Mouse (Mus musculus) stomach, embryonic 14.5 days (tissue): ENCODE measurements around the gene Ascc3. TPM values are rescaled to one million over a fixed set of nuclear protein-coding genes. Genes with fewer than 3 reads are reported as not detected.

ENCODE experiments used
- ATAC-seq: fragments of 200-750 bp; cut with Nextera tagmentation; 2 replicates; pipeline ENCODE4 v1.8.0; 2017; ENCODE audit warnings: low read depth, moderate TSS enrichment; ENCODE audit not compliant: insufficient number of reproducible peaks, insufficient read depth, low FRiP score
- H3K27ac ChIP-seq: fragments of 300-500 bp; sonication (generic); 2 replicates; pipeline ENCODE4 v1.5.1; 2014; ENCODE audit warnings: mild to moderate bottlenecking, low read length, moderate library complexity, mixed read lengths
- H3K27me3 ChIP-seq: fragments of 300-500 bp; sonication (generic); 2 replicates; pipeline ENCODE4 v1.6.1; 2014; ENCODE audit warnings: low read length, control low read depth, mixed read lengths; ENCODE audit not compliant: control insufficient read depth, insufficient read depth
- H3K36me3 ChIP-seq: fragments of 300-500 bp; sonication (generic); 2 replicates; pipeline ENCODE4 v1.6.1; 2014; ENCODE audit warnings: mild to moderate bottlenecking, control low read depth, low read length, moderate library complexity, mixed read lengths; ENCODE audit not compliant: control insufficient read depth, insufficient read depth
- H3K4me1 ChIP-seq: fragments of 300-500 bp; sonication (generic); 2 replicates; pipeline ENCODE4 v1.6.1; 2014; ENCODE audit warnings: low read length, control low read depth, mixed read lengths; ENCODE audit not compliant: control insufficient read depth, insufficient read depth
- H3K4me2 ChIP-seq: fragments of 300-500 bp; sonication (generic); replicated peaks from 2 replicates; pipeline ENCODE4 v1.6.1; 2014; ENCODE audit warnings: low read depth, low read length, control low read depth
- H3K4me3 ChIP-seq: fragments of 300-500 bp; sonication (generic); 2 replicates; pipeline ENCODE4 v1.5.1; 2014; ENCODE audit warnings: low read depth, low read length, control low read depth
- H3K9ac ChIP-seq: fragments of 300-500 bp; sonication (generic); replicated peaks from 2 replicates; pipeline ENCODE4 v1.6.1; 2014; ENCODE audit warnings: low read depth, mild to moderate bottlenecking, control low read depth, low read length, moderate library complexity, mixed read lengths
- H3K9me3 ChIP-seq: fragments of 300-500 bp; sonication (generic); 2 replicates; pipeline ENCODE4 v1.6.1; 2016; ENCODE audit warnings: low read depth, low read length, control low read depth; ENCODE audit not compliant: control insufficient read depth
- WGBS: fragments of 180-500 bp; shearing (Covaris S2); extraction: QIAGEN DNeasy Blood & Tissue Kit; methylation state at CpG from one replicate; pipeline ENCODE4 v1.1.7; 2014; 5-methylcytosine and 5-hydroxymethylcytosine counted together
- polyA plus RNA-seq: library from polyadenylated mRNA; unstranded; fragments of >200 nt; fragmentation: Nextera tagmentation; extraction: Ambion mirVana; gene quantifications from 2 replicates; pipeline ENCODE4 v1.2.1, GENCODE M21; 2014

Ascc3 gene
- polyA plus RNA-seq: 38.7 and 39.1 TPM in 2 replicates

DNA sequence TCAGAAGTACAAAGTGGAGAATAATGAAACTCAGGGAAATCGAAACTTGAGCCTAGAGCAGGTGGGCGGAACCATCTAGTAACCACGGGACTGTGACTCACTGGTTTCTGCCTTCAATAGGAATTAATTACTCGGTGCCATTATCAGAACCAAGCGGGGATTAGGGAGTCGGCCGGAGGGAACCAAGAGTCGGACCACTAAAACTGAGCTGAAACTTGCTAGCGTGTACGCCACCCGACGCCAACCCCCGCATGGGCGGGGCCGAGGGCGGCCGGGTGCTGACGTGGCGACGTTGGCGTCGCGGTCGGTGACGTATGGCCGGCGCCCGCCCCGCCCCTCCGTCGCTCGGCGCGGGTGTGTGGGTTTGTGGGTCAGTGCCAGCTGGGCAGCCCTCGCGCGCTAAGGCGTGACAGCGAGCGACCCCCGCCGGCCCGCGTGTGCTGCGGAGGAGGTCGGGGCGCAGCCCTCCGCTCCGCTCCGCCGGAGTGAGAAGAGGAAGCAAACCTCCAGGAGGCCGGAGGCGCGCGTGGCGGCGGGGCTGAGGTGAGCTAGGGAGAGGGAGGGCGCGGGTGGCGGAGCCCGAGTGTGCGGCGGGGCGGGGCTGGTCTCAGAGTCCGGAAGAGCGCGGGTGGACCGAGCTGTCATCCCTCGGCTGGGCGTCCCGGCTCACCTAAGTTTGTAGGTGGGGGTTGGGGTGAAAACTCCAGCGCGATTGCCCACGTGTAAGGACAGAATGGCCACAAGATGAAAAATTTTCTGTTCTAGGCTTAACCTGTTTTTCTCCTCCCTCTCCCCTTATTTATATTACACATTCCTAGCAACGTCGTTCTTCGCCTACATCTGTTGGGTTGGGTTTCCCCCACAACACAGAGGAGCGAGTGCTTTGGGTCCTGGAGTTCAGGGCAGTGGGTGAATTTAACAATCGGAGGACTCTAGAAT lies at the start of gene Ascc3:
TSS of gene Ascc3 (plus strand) at position 315 of the 939 bp plus-strand sequence.
- H3K4me3 ChIP-seq: peak within 1 kb of the TSS; percentile 67
- ATAC-seq: peak; percentile 98
- no peaks in the 10 kb centered on the region for H3K9me3 ChIP-seq
- H3K9ac ChIP-seq: peak within 1 kb of the TSS; percentile 63
- H3K27ac ChIP-seq: peak within 1 kb of the TSS; percentile 89
- H3K4me1 ChIP-seq: no peaks in the 10 kb centered on the region
- peak within 1 kb of the TSS; percentile 48 for H3K4me2 ChIP-seq
- no peaks in the 10 kb centered on the region for H3K36me3 ChIP-seq
- no peaks in the 10 kb centered on the region for H3K27me3 ChIP-seq
- under 1% methylated on average over 70 of the region's 79 CpGs for WGBS

GRCm38 (mm10) chr10:50584721-50585120 lies 7.7 kb upstream of the Ascc3 start:
- Histone ChIP-seq H3K9ac (no peak overlapping the region), H3K36me3 (no peaks in the 10 kb centered on the region), H3K9me3 (no peaks in the 10 kb centered on the region), H3K4me3 (no peak overlapping the region), H3K4me2 (no peak overlapping the region), H3K27ac (no peak overlapping the region), H3K27me3 (no peaks in the 10 kb centered on the region), H3K4me1 (no peaks in the 10 kb centered on the region)
- ATAC-seq: peak; percentile 61; the same call in 1 of the 2 replicates
- 71% methylated on average over 1 of the region's 1 CpGs for WGBS

DNA sequence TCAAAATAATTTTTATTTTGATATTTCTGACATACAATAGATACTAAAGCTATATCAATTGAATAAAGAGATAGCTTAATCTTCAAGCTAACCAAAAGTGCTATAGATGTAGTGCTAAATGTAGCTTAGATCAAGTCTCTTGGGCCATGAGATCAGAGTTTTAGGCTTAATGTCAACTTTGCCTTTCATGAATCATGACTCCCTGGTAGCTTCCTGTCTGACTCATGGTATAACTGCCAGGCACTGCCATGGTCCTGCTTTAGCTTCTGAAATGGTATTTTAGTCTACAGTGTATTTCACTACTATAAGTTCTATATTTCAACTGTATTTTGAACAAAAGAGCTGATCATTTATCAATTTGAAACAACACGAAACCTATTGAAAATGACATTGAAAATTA lies 5.9 kb upstream of the Ascc3 start:
- ATAC-seq: no peak
- WGBS: 86% methylated on average over 1 of the region's 1 CpGs

GRCm38 (mm10) chr10:50593371-50593770 lies 902 bp downstream of the Ascc3 start:
- no peak for ATAC-seq
- Histone ChIP-seq H3K9me3 (no peaks in the 10 kb centered on the region), H3K4me3 (peak overlapping the region; percentile 67), H3K9ac (0 out of 2 replicates have a peak overlapping the region, but pooled peaks have one; percentile 63), H3K27ac (no peak overlapping the region; the same call in 1 of the 2 replicates), H3K4me1 (no peaks in the 10 kb centered on the region), H3K4me2 (peak overlapping the region; percentile 48), H3K36me3 (no peaks in the 10 kb centered on the region), H3K27me3 (no peaks in the 10 kb centered on the region)
- WGBS: 77% methylated on average over 12 of the region's 12 CpGs

More for the DNA sequence above, 5.9 kb upstream of the Ascc3 start:
- Histone ChIP-seq H3K9me3 (no peaks in the 10 kb centered on the region), H3K4me1 (no peaks in the 10 kb centered on the region), H3K4me3 (no peak overlapping the region), H3K9ac (no peak overlapping the region), H3K27me3 (no peaks in the 10 kb centered on the region), H3K4me2 (no peak overlapping the region), H3K36me3 (no peaks in the 10 kb centered on the region), H3K27ac (no peak overlapping the region)

DNA sequence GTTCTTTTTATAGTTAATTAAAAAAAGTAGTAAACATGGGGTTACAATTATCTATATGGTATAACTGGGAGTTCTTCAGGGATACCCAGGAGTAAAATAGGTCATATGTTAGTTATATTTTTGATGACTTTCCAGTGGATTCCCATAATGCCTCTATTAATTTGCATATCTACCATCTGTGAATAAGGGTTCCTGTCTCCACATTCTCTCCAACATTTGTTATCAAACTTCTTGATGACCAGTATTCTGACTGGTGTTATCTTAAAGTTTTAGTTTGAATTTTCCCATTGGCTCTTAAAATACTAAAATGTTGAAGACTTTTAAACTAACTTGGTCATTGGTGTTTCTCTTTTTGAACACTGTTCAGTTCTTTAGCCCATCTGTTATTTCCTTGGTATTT lies 2.9 kb downstream of the Ascc3 start:
- H3K9ac ChIP-seq: no peak overlapping the region
- no peak overlapping the region for H3K4me3 ChIP-seq
- H3K4me2 ChIP-seq: no peak overlapping the region
- ATAC-seq: no peak
- no peak overlapping the region for H3K27ac ChIP-seq
- no peaks in the 10 kb centered on the region for H3K36me3 ChIP-seq
- H3K9me3 ChIP-seq: no peaks in the 10 kb centered on the region
- H3K4me1 ChIP-seq: no peaks in the 10 kb centered on the region
- H3K27me3 ChIP-seq: no peaks in the 10 kb centered on the region

DNA sequence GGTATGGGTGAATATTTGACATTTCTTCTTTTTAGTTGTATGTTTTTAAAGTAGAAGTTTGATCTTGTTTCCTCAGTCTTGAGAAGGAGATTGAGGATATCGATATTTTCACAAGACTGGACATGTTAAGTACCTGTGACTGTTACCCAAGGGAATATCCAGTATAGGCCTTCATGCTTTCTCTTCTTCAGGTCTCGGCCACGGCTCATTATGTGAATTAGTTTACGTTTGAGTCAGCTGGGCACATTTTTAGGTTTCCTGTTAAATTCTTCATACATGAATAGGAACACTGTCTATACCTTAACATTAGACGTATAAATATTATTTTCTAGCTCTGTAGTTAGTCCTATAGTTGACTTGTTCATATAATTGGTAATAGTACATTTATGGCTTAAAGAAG lies 12.4 kb downstream of the Ascc3 start:
- Histone ChIP-seq H3K9me3 (no peaks in the 10 kb centered on the region), H3K4me3 (no peak overlapping the region), H3K9ac (no peak overlapping the region), H3K27me3 (no peaks in the 10 kb centered on the region), H3K4me2 (no peak overlapping the region), H3K27ac (no peak overlapping the region), H3K4me1 (no peaks in the 10 kb centered on the region), H3K36me3 (no peaks in the 10 kb centered on the region; the same call in 1 of the 2 replicates)
- ATAC-seq: no peak
- WGBS: 82% methylated on average over 5 of the region's 5 CpGs

- 91% methylated on average over 9 of the region's 9 CpGs for WGBS
- no peak overlapping the region for H3K27ac ChIP-seq
- no peak overlapping the region for H3K4me2 ChIP-seq
- H3K9me3 ChIP-seq: no peaks in the 10 kb centered on the region
- ATAC-seq: no peak
- H3K4me3 ChIP-seq: no peak overlapping the region
- no peaks in the 10 kb centered on the region for H3K4me1 ChIP-seq
- no peak overlapping the region for H3K9ac ChIP-seq
- no peaks in the 10 kb centered on the region for H3K27me3 ChIP-seq
- H3K36me3 ChIP-seq: no peaks in the 10 kb centered on the region; the same call in 1 of the 2 replicates
Measured at GRCm38 (mm10) chr10:50613840-50614239, 21.4 kb downstream of the Ascc3 start.

- Histone ChIP-seq H3K36me3 (peaks cover 3% of the 10 kb centered on the region; the same call in 1 of the 2 replicates), H3K27me3 (no peaks in the 10 kb centered on the region), H3K4me1 (no peaks in the 10 kb centered on the region), H3K4me2 (no peak overlapping the region), H3K9me3 (no peaks in the 10 kb centered on the region), H3K27ac (no peak overlapping the region), H3K9ac (no peak overlapping the region), H3K4me3 (no peak overlapping the region)
- ATAC-seq: no peak
- WGBS: 58% methylated on average over 1 of the region's 1 CpGs
Measured at GRCm38 (mm10) chr10:50625874-50626273, 33.4 kb downstream of the Ascc3 start.
